Mouse (Mus musculus) cerebellum, postnatal 14 days (tissue): ENCODE results near the gene Mapk6.
A peak's percentile ranks its signal among the peaks of the same experiment; 100 is the strongest.

Experiments
- DNase-seq, 2 experiments: peaks; one replicate each; pipeline ENCODE4 v3.0.0; 2021; ENCODE audit warnings: mixed read lengths in 2 of 2

The Mapk6 gene

DNA sequence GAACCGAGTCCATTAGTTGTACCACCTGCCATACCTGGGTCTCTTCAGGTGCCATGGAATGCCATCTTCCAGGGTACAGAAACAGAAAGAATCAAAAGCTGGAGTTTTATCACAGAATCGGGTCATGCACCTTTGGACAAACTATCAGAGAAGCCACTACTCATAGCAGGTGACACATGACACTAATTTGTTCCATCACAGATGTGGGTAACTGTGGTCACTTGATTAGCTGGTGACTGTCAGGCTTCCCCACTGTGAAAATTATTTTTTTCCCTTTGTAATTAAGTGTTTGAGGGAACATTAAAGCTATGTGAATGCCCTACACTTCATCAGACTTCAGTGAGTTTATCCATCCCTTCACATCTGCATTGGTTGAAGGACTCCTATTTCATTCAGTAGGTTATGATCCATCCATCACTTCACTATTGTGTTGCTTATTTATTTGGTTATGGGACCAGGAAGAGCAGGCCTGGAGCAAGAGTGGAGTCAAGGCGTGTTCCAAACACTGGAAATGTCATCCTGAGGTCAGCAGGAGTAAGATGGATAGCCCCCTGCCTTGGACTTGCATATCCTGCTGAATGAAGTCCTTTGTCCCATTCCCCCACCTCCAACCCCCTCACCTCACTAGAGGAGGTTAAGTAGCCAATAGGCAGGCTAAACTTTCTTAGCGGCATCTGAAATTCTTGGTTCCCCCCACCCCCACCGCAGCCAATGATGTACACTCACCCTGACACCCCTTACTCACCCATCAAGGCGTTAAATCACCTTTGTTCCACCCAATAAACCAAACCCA lies 14.7 kb upstream of the Mapk6 start:
- no peak for DNase-seq

DNA sequence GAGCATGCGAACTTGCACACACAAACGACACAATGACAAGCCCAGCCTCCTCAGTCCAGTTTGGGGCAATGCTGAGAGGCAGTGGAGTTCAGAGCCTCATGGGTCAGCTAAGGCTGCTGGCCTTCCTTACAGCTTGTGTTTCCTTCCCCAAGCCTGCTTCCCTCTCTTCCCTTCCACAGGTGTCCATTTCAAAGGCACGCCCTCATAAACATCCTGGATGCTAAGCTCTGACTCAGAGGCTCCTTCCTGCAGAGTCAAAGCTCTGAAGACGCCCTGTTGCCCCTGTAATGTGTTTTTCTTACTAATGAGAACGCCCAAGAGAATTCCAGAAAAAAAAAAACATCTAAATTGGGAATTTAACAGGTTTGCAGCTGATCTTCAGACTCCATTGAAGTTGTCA lies 13.9 kb upstream of the Mapk6 start:
- DNase-seq = no peak

DNA sequence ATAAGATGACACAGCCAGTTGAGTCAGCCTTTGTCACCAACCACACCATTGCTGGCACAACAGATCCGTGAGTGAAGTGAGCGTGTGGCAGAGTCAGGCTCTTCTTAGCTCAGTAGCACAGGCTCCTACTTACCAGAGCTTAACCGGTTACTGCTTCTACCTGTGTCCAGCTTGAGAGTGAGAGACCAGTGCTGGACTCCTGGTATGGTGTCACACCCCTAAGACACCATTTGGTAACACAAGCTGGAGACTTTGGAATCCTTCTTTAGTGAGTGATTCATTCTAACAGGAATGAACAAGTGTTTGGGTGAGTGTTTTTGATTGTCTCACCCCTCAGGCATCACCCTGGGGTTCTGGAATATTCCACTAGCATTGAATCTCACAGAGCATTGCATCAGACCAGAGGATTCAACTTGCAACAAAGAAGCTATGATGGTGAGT lies 12.5 kb upstream of the Mapk6 start:
- no peak for DNase-seq

DNA sequence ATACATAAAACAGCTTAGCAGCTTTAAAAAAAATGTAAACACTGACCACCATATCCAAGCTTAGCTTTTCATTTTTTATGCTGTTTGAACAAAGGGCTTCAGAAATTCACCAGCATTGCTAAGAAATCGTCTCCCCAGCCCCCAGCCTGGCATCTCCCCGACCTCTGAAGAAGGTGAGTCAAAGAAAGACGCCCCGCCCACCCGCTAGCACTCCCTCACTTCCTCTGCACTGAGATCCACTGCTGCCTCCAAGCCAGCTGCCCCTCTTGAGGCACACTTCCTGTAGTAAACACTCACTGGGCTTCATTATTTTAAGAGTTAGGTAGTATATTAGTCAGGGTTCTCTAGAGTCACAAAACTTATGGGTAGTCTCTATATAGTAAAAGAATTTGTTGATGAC lies 4.4 kb upstream of the Mapk6 start:
- DNase-seq = no peak

DNA sequence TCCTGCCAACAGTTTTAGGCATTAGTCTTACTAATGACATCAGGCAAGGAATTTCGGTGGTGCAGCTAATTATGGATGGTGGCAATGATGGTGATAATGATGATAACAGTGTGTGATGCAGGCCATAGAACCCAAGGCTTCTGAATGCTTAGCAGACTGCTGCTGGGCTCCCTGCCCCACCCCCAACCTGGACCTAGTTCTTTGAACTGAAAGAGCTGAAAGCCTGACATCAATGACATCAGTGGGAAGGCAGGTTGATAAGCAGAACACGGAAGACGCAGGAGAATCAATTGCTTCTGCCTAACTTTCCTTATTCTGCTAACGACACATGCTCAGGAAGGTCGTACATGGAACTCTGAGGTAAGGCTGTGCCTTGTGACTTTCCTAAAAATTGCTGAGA lies 3.4 kb upstream of the Mapk6 start:
- DNase-seq = peak in 1 of 2 experiments; percentile 33

DNA sequence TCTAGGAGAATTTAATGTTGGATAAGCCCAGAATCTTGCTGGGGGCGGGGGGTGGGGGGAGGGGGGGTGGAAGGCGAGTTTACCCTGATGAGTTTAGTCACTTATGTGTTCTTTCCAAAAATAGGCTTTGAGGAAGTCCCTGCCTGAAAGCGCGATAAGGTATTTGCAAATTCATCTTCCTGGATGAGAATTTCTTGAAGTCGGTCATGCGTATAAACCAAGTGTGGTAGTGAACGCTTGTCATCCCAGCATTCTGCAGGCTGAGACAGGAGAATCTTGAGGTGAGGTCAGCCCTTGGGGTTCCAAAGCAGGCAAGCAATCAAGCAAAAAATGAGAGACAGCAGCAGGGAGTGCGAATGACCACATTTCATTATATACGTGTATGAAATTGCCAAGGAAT lies 1.8 kb upstream of the Mapk6 start:
- DNase-seq = no peak

DNA sequence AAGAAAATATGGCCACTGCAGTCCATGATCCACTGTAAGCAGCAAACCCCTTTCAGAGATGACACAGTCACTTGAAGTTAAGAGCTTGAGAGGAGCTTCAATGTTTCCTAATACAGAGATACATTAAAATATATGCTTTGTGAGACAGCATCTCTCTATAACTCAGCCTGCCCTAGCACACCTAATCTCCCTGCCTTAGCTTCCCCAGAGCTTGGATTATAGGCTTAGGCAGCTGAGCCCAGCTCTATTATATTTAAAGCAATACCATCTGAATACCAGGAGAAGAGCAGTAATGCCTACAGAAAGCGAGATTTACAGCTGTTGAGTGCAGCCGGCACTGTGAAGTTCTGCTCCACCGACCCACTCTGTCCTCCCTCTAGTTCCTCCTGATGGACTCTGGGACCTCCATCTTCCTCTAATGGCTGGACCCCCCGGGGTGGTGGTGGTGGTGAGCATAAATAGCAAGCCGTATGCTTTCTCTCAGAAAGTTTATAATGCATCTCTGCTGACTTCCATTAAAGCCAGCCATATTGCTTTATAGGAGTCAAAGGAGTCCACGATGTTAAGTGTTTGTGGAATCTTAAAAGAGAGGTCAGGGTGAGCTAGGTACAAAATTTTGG lies 1.2 kb upstream of the Mapk6 start:
- peak in 1 of 2 experiments; percentile 65 for DNase-seq

DNA sequence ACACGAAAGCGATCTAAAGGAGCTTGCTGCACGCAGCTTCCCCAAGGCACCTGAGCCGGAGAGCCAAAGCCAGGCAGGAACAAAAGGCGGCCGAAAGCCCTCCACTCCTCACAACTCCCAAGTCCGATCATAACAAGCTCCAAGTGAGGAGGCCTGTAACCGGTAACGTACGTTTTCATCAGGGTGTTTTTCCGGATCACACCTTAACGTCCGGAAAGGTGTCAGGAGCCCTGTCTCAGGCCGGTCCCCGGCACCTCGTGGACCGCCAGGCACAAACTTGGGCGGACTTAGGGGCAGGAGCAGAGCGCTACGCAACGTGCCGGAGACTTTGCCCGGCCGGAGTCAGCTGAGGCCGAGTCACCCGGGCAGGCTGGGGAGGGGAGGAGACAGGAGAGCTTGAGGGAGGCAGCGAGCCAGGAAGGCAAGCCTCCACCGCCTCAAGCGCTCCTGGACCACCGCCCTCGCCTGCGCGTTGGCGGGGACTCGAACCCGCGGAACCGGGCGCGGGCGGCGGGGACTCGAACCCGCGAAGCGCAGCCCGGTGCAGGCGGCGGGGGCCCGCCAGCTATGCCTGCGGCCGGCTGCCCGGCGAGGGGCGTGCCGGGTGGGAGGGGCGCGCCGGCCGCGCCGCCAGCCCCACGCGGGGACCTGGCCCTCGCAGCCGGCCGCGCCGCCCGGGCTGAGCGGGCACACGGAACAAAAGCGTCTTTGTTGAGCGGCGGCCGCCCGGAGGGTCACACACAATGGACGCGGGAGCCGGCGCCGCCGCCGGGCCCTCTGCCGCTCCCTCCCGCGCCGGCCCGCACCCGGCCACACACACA lies 564 bp downstream of the Mapk6 start:
- DNase-seq = peak; percentile 82 to 86

DNA sequence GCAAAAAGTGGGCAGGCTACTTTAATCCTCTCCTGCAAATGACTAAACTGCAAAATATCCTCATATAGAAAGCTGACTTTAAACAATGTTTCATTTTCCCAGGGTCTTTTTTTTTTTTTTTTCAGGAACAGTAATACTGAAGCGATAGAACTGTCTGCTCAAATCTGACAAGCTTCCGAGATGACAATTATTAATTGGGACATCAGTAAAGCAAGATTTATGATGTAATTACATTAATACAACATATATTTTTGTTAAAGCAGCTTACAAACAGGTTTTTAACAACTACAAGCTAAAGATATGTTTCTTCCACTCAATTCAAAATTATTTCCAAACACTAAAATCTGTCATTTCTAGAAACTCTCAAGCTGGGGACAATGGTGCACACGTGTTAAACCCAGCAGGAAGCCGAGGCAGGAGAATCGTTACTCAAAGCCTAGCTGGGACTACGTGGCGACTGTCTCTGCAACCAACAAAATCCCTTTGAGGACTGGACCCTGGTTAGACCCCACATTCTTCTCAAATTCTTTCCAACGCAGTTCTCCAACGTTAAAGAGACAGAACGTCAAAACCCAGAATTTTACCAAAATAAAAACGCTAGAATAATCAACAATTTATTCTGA lies 1.5 kb downstream of the Mapk6 start:
- peak; percentile 40 to 43 for DNase-seq

DNA sequence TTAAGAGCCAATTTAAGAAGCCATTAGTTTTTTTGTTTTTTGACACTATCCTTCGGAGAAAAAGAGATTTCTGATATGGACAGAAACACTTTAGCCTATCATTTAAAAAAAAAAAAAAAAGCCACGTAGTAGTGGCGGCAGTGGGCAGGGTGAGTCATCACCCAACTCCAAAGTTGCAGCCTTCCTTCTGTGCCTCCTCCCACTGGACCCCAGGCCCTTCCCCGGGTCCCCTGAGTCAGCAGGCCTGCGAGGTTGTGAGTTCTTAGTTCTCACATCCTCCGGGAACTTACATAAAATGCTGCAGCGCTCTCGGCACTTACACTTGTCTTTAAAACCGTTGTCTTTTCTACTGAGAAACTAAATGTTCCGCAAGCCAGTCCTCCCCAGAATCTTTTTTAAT lies 2.0 kb downstream of the Mapk6 start:
- DNase-seq = peak in 1 of 2 experiments; percentile 38

DNA sequence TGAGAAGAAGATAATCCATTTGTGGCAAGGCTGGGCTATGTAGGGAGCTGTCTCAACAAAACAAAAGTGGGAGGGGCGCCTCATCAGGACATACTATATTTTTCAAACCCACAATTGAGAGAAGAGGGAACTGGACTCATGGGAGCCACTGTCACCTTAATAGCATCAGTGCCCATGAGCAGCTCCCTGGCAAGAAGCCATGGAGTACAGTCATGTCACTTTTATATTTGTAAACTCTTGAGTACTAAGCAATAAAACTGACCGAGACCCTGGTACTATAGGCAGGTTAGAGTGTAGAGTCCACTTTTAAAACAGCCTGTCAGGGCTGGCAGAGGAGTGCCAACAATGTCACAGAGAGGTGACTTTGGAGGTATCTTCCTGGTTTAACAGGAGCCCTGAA lies 3.7 kb downstream of the Mapk6 start:
- peak in 1 of 2 experiments; percentile 28 for DNase-seq

DNA sequence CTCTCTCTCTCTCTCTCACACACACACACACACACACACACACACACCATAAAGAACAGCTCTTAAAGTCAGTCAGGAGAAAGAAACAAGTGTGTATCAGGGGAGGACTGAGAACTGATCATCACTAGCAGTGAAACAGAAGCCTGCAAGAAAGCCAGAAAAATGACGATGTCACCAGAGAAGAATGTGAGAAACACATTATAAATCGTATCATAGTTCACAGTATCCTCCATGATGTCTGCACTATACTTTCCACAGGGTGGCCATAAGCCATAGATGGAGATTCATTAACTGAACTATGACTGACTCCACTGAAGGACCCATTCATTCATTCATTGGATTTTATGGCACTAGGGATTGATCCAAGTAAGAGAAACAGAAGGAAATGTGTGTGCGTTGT lies 6.3 kb downstream of the Mapk6 start:
- no peak for DNase-seq

DNA sequence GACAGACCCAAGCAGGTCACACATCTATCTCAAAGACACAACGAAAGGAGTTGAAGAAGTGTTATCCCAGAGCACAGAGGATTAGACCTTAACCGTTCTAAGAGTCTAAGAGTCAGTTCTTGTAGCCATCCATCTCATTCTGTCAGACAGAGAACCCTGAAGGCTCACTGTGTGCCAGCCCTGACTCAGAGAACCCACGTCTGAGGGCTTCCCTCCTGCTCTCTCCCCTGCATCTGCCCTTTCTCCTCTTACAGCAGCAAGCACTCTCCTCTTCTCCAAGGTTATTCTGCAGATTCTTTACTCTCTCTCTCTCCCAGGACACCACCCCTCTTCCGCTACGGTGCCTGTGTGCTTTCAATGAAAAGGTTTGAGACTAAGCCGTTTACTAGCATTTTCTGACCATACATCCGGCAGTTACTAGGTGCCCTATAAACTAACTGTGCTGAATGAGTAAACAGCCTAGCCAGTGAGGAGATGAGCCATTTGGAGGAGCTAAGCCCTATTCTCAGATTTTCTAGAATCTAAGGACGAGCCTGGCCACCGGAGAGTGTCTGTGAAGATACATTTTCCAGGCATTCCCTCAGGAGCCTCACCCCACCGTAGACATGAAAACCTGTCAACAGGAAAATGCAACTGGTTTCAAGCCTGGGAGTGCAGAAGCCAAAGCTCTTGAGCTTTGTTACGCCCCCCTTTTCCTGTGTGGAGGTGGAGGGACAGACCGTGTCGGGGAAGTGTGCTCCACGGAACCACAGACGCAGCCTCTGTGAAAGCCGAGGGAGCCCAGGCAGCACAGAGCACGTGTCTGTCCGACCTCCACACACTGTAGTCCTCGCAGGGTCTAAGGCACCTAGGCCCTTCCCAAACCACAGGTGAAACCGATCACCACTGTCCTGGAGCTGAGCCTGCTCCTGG lies 8.0 kb downstream of the Mapk6 start:
- DNase-seq = no peak

DNA sequence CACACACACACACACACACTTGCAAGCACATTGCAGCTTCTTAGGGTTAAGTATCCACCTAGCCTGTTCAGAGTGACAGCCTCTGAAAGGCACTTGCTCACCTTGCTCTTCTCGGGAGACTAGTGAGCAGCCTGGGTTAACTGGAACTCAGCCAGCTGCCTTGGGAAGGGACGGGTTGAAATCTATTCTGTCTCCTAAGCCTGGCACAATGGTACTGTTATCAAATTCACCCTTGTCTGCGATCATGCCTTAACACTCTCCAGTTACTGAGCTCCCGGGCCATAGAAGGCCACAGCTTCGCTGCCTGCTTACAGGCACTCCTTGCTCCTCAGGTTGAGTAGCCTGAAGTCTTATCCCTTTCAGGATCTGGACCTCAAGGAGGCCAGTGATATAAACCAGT lies 9.2 kb downstream of the Mapk6 start:
- peak; percentile 47 to 63 for DNase-seq

DNA sequence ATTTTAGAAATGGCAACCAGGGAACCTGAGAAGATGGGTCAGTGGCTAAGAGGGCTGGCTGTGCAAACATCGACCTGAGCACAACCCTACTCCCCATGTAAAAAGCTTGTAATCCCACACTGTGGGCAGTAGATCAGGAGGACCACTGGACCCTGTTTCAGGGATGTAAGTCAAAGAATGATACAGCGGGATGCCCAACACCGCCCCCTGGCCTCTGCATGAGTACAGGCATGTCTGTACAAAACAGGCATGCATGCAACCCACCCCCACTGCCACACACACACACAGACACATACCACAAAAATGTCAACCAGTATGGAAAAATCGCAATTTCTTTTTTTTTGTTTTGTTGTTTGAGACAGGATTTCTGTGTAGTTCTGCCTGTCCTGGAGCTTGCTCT lies 10.7 kb downstream of the Mapk6 start:
- DNase-seq = no peak

DNA sequence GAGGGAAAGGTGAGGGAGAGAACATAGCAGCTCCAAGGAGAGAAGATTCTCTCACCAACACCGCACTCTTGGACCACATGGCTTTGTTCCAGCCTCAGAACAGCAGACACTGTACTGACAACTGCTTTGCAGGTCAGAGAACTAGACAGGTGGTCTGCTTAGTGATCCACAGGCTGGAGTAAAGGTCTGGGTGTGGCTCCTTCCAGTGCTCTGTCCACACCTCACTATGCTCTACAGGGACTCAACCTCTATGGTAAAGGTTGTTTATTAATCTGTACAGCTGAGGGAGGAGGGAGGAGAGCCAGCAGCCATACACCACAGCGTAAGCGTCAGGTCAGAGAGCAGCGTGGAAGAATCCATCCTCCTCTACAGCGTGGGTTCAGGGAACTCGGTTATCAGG lies 13.8 kb downstream of the Mapk6 start:
- no peak for DNase-seq

DNA sequence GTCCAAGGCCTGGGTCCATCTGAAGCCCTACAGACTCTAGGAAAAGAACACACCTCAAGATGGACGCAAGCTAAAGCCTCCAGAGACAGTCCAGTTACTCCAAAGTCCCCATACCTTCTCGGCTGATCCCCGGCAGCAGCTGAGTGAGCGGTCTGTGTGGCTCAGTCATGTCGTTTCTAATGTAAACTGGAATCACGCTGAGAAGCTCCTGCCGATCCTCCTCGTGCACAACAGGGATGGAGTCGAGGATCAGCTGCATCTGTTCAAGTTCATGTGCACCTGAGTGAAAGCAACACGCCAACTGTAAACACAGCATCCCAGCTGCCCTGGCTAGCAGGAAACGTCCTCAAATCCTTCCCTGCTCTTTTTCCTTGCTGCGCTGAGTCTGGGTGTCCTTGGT lies 16.6 kb downstream of the Mapk6 start:
- no peak for DNase-seq

DNA sequence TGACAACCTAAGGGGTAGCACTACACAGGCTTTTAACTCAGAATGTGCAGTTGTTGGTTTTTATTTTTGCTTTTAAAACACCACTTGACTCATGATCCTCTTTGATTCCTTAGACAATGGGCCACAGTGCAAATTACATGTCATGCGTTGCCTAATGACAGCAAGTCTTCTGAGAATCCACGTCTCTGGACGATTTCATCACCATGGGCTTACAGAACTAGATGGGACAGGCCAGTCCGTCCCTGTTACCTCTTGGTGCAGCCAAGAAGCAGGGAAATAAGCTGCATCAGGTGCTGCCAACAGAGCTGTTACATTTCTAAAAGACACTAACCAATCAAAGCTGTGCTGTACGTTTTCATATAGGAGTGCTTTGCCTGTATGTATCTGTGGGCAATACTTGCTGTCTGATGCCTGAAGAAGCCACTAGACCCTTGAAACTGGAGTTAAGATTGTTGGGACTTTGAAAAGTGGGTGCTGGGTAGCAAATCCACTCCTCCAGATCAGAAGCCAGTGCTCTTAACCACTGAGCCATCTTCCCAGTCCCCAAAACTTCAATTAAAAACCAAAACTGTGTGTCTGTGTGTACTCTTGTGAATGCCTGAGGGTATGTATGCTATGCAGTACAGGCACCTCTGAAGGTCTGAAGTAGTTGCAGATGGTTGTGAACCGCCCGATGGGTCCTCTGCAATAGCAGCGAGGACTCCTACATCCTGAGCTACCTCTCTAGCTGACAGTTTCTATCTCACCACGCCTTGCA lies 24.4 kb downstream of the Mapk6 start:
- no peak for DNase-seq

DNA sequence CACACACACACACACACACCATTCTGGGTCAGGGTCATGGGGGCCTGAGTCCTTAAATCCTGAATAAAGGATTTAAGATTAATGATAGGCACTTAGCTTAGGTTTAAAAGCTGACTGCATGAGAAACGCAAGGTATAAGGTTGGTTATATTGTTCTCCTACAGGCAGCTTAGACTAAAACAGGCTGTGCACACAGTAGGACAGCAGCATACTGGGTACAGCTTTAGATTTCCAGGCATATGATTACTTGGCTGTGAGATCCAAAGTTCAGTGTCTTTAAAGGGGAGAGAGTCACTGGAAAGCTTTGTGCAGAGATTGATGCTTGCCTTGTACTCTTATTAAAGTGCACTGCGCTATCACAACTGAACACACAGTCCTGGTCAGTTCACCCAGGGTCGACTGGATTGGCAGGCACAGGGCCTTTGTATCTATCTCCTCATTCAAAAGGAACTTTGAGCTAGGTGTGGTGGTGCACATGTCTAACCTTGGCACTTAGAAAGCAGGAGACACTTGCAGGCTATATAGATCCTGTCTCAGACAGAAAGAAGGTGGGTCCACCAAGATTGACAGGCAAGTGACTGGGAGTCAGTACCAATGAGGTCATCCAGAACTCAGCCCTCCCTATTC lies 25.4 kb downstream of the Mapk6 start:
- no peak for DNase-seq

DNA sequence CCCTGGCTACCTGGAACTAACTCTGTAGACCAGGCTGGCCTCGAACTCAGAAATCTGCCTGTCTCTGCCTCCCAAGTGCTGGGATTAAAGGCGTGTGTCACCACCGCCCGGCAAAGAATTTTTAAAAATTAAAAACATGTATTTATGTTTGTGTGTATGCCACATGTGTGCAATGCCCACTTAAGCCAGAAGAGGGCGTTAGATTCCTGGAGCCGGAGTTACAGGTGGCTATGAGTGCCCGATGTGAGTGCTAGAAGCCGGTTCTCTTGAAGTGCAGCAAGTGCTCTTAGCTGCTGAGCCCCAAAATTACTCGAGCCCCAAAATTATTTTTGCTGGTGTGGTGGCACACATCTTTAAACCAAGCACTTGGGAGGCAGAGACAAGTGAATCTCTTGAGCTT lies 26.0 kb downstream of the Mapk6 start:
- peak in 1 of 2 experiments; percentile 47 for DNase-seq

DNA sequence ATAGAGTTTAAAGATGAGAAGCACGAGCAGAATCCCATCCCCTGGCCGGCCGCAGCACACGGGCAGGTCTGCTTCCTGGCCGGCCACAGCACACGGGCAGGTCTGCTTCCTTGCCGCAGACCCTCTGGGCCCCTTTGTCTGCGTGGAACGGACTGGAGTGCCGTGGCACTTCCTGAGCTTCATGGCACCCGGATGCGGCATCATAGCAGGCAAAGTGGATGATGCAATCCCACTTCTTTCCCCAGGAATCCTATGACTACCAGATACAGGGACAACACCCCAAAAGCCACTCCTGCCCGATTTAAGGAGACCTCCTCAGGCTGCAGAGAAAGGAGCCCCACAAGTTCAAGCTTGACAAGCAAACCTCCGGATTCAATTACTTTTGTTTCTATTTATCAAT lies 27.0 kb downstream of the Mapk6 start:
- no peak for DNase-seq
